Mouse (Mus musculus): ENCODE data around the gene Nfix.

- TF ChIP-seq POLR2A (IDR thresholded peaks at IDR 0.05; ENCODE audit: insufficient read depth, low read length) (no peak), CTCF (IDR thresholded peaks at IDR 0.05; ENCODE audit: low read depth, low read length) (no peak)
Measured at GRCm38 (mm10) chr8:84780225-84780555, 20.0 kb downstream of the Nfix start.

Data from ES-Bruce4 (cell line).